Mouse (Mus musculus) embryonic fibroblast, embryonic 13.5 days (primary cell): ENCODE measurements around the gene Syce2.

Experiments
- CTCF ChIP-seq: IDR thresholded peaks from 2 replicates; pipeline ENCODE4 v1.5.1; 2011; ENCODE audit warnings: mild to moderate bottlenecking, control low read depth, low read length, moderate library complexity, borderline replicate concordance; ENCODE audit not compliant: insufficient read depth
- POLR2A ChIP-seq: IDR thresholded peaks from 2 replicates; pipeline ENCODE4 v1.6.1; 2011; ENCODE audit warnings: low read depth, mild to moderate bottlenecking, control low read depth, low read length, moderate library complexity

- TF ChIP-seq CTCF (peak; percentile 45), POLR2A (no peak)
These were observed 65.1 kb downstream of the Syce2 start, which contains the start of gene Mast1 for GRCm38 (mm10) chr8:84936962-84937546.
